Mouse (Mus musculus): ENCODE data around the gene Apbb2. TPM values are rescaled to one million over a fixed set of nuclear protein-coding genes. Genes with fewer than 3 reads are reported as not detected.

Apbb2 gene
- polyA plus RNA-seq, 1 experiment from 2014 or later = 28.2 TPM

GRCm38 (mm10) chr5:66323131-66323530, 295.5 kb downstream of the Apbb2 start:
- no peaks in the 10 kb centered on the region for H3K9me3 ChIP-seq (replicated peaks)
- H3K27me3 ChIP-seq (ENCODE audit: low read depth, poor library complexity, severe bottlenecking) = no peaks in the 10 kb centered on the region
- peaks cover 18% of the 10 kb centered on the region for H3K4me1 ChIP-seq
- H3K4me3 ChIP-seq = no peak overlapping the region
- no peaks in the 10 kb centered on the region for H3K36me3 ChIP-seq
- no peak overlapping the region for H3K27ac ChIP-seq (replicated peaks)
- no peak for DNase-seq (ENCODE audit: low spot score)
- WGBS = 91% methylated on average over 4 of the region's 4 CpGs

- 63% methylated on average over 14 of the region's 14 CpGs for WGBS
- Histone ChIP-seq H3K4me1 (peaks cover 10% of the 10 kb centered on the region; the same call in 1 of the 2 replicates), H3K36me3 (no peaks in the 10 kb centered on the region), H3K27me3 (ENCODE audit: low read depth, poor library complexity, severe bottlenecking) (no peaks in the 10 kb centered on the region), H3K9me3 (replicated peaks) (no peaks in the 10 kb centered on the region), H3K4me3 (no peak overlapping the region), H3K27ac (replicated peaks) (peak overlapping the region; percentile 4; the same call in 1 of the 2 replicates)
- DNase-seq (ENCODE audit: low spot score) = no peak
These were observed 298.7 kb downstream of the Apbb2 start for GRCm38 (mm10) chr5:66319827-66320404.

- 73% methylated on average over 6 of the region's 6 CpGs for WGBS
- peak; percentile 31 for DNase-seq (ENCODE audit: low spot score)
- Histone ChIP-seq H3K9me3 (replicated peaks) (no peaks in the 10 kb centered on the region), H3K27me3 (ENCODE audit: low read depth, poor library complexity, severe bottlenecking) (no peaks in the 10 kb centered on the region), H3K4me3 (no peak overlapping the region), H3K27ac (replicated peaks) (0 out of 2 replicates have a peak overlapping the region, but pooled peaks have one; percentile 4), H3K4me1 (peaks cover 10% of the 10 kb centered on the region; the same call in 1 of the 2 replicates), H3K36me3 (no peaks in the 10 kb centered on the region)
These were observed 299.2 kb downstream of the Apbb2 start for GRCm38 (mm10) chr5:66319341-66319740.

DNA sequence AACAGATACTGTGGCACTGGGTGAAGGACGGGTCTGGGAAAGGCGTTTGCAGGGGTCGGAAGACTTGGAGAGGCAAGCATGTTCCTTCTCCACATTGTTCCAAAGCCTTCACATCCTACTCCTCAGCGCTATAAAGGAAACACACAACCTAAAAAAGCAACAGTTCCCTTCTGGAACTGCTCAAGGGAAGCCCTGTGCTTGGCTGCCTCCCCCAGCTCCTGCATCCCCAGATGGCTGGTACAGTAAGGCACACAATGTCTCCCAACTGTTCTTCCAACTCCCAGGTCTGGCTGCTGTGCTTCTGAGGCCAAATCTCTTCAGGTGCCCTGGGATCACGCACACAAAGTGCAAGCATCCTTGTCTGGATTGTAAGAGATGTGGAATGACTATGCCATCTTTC, 302.8 kb downstream of the Apbb2 start:
- no peak for DNase-seq (ENCODE audit: low spot score)
- peaks cover 13% of the 10 kb centered on the region for H3K4me1 ChIP-seq
- H3K9me3 ChIP-seq (replicated peaks) = no peaks in the 10 kb centered on the region
- no peaks in the 10 kb centered on the region for H3K27me3 ChIP-seq (ENCODE audit: low read depth, poor library complexity, severe bottlenecking)
- no peak overlapping the region for H3K4me3 ChIP-seq
- no peak overlapping the region for H3K27ac ChIP-seq (replicated peaks)
- H3K36me3 ChIP-seq = 0 out of 2 replicates have a peak, but pooled peaks cover 3% of the 10 kb centered on the region
- WGBS = 91% methylated on average over 5 of the region's 5 CpGs

GRCm38 (mm10) chr5:66310806-66311205, 307.8 kb downstream of the Apbb2 start:
- DNase-seq (ENCODE audit: low spot score) = no peak
- WGBS = 91% methylated on average over 11 of the region's 11 CpGs
- no peak overlapping the region for H3K27ac ChIP-seq (replicated peaks)
- H3K36me3 ChIP-seq = peaks cover 11% of the 10 kb centered on the region; the same call in 1 of the 2 replicates
- H3K27me3 ChIP-seq (ENCODE audit: low read depth, poor library complexity, severe bottlenecking) = no peaks in the 10 kb centered on the region
- no peak overlapping the region for H3K4me3 ChIP-seq
- no peaks in the 10 kb centered on the region for H3K9me3 ChIP-seq (replicated peaks)
- H3K4me1 ChIP-seq = peaks cover 11% of the 10 kb centered on the region

- peaks cover 11% of the 10 kb centered on the region; the same call in 1 of the 2 replicates for H3K36me3 ChIP-seq
- H3K4me3 ChIP-seq = no peak overlapping the region
- no peak for DNase-seq (ENCODE audit: low spot score)
- WGBS = 45% methylated on average over 9 of the region's 9 CpGs
- H3K27ac ChIP-seq (replicated peaks) = no peak overlapping the region
- H3K27me3 ChIP-seq (ENCODE audit: low read depth, poor library complexity, severe bottlenecking) = no peaks in the 10 kb centered on the region
- no peaks in the 10 kb centered on the region for H3K9me3 ChIP-seq (replicated peaks)
- peaks cover 11% of the 10 kb centered on the region for H3K4me1 ChIP-seq
These were observed 308.3 kb downstream of the Apbb2 start for GRCm38 (mm10) chr5:66310328-66310727.

DNA sequence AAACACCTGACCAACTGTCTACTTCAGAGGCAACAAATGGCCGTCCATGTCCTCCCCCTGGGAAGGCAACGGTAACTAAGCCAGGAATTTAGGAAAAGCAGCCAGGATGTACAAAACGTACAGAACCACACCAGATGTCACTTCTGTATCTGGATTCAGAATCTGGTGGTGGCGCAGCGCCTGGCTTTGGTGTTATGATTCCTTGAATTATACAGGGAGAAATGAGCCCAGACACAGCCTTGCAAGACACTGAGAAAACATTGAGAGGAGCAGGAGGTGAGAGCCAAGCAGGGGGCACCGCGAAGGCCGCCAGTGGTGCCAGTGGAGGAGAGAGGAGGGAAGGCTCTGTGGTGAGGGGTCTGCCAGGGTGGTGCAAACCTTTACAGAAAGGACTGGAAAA, 313.1 kb downstream of the Apbb2 start:
- H3K27ac ChIP-seq (replicated peaks) = no peak overlapping the region
- WGBS = 87% methylated on average over 8 of the region's 8 CpGs
- peaks cover 5% of the 10 kb centered on the region for H3K4me1 ChIP-seq
- H3K9me3 ChIP-seq (replicated peaks) = no peaks in the 10 kb centered on the region
- H3K27me3 ChIP-seq (ENCODE audit: low read depth, poor library complexity, severe bottlenecking) = no peaks in the 10 kb centered on the region
- no peak for DNase-seq (ENCODE audit: low spot score)
- peaks cover 19% of the 10 kb centered on the region; the same call in 1 of the 2 replicates for H3K36me3 ChIP-seq
- H3K4me3 ChIP-seq = no peak overlapping the region

DNA sequence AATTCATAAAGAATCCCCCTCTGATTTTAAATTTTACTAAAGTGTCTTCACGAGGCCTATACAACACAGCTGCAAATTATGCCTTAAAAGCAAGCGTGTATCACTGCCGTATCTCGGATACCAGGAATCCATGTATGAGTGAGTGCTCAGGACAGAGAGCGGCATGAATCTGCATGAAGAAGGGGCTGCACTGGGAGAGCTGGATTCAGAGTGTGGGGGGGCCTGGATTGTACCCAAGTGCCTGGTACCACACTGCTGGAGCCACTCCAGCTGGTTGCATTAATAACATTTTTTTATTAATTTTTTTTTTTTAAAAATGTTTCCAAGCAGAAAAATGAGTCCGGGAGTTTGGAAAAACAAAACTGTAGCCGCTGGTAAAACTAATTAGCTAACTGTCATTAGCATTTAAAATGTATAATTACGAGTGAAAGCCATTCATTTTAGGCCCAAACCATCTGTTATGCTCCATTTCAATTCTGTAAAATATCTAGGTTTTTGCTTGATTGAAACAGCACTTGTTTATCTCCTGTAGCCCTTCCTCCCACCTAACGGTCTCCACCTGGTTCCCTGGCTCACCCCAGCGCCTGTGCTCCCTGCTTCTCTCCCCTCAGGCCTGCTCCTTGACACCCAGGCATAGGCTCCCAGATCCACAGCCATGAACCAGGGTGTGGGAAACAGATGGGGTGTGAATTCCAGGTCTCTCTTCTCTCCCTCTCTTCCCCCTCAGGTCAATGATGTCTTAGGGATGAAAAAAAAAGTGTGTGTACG, 314.1 kb downstream of the Apbb2 start:
- Histone ChIP-seq H3K27ac (replicated peaks) (no peak overlapping the region), H3K36me3 (peaks cover 20% of the 10 kb centered on the region; the same call in 1 of the 2 replicates), H3K27me3 (ENCODE audit: low read depth, poor library complexity, severe bottlenecking) (no peaks in the 10 kb centered on the region), H3K4me1 (no peaks in the 10 kb centered on the region), H3K9me3 (replicated peaks) (no peaks in the 10 kb centered on the region), H3K4me3 (no peak overlapping the region)
- DNase-seq (ENCODE audit: low spot score) = no peak
- 91% methylated on average over 11 of the region's 11 CpGs for WGBS

- H3K27ac ChIP-seq (replicated peaks) = no peak overlapping the region
- H3K4me3 ChIP-seq = no peak overlapping the region
- no peaks in the 10 kb centered on the region for H3K4me1 ChIP-seq
- H3K9me3 ChIP-seq (replicated peaks) = no peaks in the 10 kb centered on the region
- 90% methylated on average over 2 of the region's 2 CpGs for WGBS
- peaks cover 15% of the 10 kb centered on the region; the same call in 1 of the 2 replicates for H3K36me3 ChIP-seq
- DNase-seq (ENCODE audit: low spot score) = no peak
- no peaks in the 10 kb centered on the region for H3K27me3 ChIP-seq (ENCODE audit: low read depth, poor library complexity, severe bottlenecking)
These were observed 315.7 kb downstream of the Apbb2 start for GRCm38 (mm10) chr5:66302873-66303272.

GRCm38 (mm10) chr5:66302085-66302815, 316.3 kb downstream of the Apbb2 start:
- no peak for DNase-seq (ENCODE audit: low spot score)
- Histone ChIP-seq H3K36me3 (peaks cover 12% of the 10 kb centered on the region; the same call in 1 of the 2 replicates), H3K4me1 (no peaks in the 10 kb centered on the region), H3K9me3 (replicated peaks) (no peaks in the 10 kb centered on the region), H3K27me3 (ENCODE audit: low read depth, poor library complexity, severe bottlenecking) (no peaks in the 10 kb centered on the region), H3K4me3 (no peak overlapping the region), H3K27ac (replicated peaks) (no peak overlapping the region)
- WGBS = 94% methylated on average over 21 of the region's 21 CpGs

- Histone ChIP-seq H3K4me1 (no peaks in the 10 kb centered on the region), H3K9me3 (replicated peaks) (no peaks in the 10 kb centered on the region), H3K27me3 (ENCODE audit: low read depth, poor library complexity, severe bottlenecking) (no peaks in the 10 kb centered on the region), H3K36me3 (peaks cover 12% of the 10 kb centered on the region; the same call in 1 of the 2 replicates), H3K4me3 (no peak overlapping the region), H3K27ac (replicated peaks) (no peak overlapping the region)
- WGBS = 90% methylated on average over 13 of the region's 13 CpGs
- no peak for DNase-seq (ENCODE audit: low spot score)
These were observed 318.0 kb downstream of the Apbb2 start for GRCm38 (mm10) chr5:66300576-66300975.

DNA sequence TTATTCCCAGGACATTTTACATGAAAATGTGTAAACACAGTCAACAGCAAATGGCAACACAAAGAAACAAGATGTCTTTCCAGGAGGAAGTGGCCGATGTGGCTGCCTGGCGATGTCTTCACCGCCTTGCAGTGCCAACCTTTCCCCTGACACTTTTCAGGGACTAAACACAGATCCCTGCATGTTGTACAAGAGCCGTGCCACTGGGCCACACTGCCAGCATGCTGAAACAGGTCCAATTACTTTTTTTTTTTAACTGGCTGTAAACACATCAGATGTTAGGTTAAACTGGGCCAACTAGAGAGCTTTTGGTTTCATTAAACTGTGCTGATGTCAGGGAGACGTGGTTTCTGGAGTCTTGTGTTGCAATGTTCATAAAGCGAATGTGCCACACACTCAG, 319.7 kb downstream of the Apbb2 start:
- 94% methylated on average over 6 of the region's 6 CpGs for WGBS
- Histone ChIP-seq H3K27me3 (ENCODE audit: low read depth, poor library complexity, severe bottlenecking) (no peaks in the 10 kb centered on the region), H3K36me3 (peaks cover 12% of the 10 kb centered on the region; the same call in 1 of the 2 replicates), H3K9me3 (replicated peaks) (no peaks in the 10 kb centered on the region), H3K4me1 (no peaks in the 10 kb centered on the region), H3K27ac (replicated peaks) (no peak overlapping the region), H3K4me3 (no peak overlapping the region)
- no peak for DNase-seq (ENCODE audit: low spot score)

All from midbrain, embryonic 10.5 days (tissue).